Mouse (Mus musculus) mouse trophoblast stem cell (cell line): ENCODE measurements around the gene Clec2g.
"Not testable (repeated sequence)": the region's sequence is repeated elsewhere in the genome, so short reads cannot be mapped to it uniquely, and the experiment has no call there.

Source experiments
- in situ Hi-C, 2 experiments: fragments of 300-500 bp; cut with MseI, MboI; formaldehyde crosslinking; loops; 2 replicates in 1 of 2; 3 replicates in 1 of 2; pipeline ENCODE4 v1.15.1; 2025

The Clec2g gene

DNA sequence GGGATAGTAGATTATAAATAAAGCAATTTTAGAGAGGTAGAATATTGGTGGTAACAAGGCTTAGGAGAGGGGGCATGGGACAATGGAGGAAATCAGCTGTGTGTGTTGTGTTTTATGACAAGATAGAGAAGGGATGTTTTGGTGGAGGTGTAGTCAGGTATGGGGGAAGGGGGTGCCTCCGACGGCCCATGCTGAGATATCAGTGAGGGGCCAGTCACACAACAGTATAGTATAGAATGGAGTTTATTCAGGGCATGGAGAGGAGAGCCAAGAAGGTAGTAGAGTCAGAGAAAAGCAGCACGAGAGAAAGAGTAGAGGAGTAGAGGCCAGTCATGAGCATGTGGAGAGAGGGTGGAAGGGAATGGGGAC is 76.3 kb downstream of the Clec2g start:
- in situ Hi-C loops, result no loop called here

DNA sequence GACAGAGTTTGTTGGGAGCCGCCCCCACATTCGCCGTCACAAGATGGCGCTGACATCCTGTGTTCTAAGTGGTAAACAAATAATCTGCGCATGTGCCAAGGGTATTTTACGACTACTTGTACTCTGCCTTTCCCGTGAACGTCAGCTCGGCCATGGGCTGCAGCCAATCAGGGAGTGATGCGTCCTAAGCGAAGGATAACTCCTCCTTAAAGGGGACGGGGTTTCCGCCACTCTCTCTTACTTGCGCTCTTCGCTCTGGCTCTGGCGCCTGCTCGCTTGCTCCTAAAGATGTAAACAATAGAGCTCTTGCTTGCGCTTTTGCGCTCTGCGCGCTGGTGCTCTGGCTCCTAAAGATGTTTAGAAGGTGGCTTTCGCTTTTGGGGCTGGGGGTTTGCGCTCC is 77.8 kb downstream of the Clec2g start:
- in situ Hi-C loops, result not testable (repeated sequence)

DNA sequence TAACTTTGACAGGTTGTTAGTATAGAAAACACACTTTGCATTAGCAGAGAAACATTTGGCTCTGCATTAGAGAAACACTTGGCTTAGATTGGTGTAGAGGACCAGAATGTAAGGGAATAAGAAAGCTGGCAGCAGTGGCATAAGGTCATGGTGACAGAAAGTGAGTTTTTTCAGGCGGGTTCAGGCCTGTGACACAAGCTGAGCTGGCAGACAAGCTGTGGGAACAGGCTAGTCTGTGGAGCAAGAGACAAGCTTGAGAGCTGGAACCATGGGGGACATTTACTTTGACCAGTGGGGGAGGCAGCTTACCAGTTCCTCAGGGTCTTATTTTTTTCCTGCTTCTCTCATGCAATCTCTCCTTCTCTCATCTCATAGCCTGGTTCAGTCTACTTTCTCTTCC is 78.8 kb downstream of the Clec2g start:
- in situ Hi-C loops, result no loop called here

DNA sequence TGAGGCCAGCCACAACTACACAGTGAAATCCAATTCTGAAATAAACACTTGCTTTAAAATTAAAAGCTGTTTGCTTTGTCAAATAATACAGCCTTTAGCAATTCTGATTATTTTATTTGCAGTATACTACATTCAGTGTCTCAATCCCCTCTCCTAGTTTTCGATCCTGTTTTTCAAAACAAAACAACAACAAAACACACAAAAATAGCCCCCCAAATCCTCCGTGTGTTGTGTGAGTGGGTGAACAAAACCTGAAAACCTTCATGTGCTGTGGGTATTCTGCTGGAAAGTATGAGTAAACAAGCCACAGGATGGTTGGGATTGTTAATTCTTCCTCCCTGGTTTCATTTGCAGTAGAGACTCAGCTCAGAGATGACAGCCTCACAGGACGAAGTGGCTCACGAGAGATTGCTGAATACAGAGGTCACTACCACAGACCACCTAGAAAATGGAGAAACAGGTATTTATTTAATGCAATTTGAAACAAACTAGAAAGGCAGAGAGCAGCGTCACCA is 79.6 kb downstream of the Clec2g start:
- in situ Hi-C loops, result no loop called here

DNA sequence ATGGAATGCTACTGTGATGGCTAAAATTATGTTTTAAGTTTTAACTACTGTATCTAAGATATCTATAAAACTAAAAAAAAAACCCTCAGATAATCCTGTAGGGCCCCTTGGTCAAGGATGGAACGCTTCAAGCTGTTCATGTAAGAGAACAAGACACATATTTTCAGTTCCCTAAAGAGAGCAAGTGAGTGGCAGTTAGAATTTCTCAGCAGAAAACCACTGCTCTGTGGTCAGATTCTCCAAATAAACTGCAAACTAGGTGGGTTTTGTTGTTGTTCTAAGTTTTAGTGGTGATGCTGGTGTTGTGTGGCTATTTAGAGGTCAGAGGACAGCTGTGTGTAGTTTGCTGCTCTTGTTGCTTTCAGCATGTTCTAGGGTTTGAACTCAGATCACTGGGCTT is 80.2 kb downstream of the Clec2g start:
- in situ Hi-C loops, result no loop called here

DNA sequence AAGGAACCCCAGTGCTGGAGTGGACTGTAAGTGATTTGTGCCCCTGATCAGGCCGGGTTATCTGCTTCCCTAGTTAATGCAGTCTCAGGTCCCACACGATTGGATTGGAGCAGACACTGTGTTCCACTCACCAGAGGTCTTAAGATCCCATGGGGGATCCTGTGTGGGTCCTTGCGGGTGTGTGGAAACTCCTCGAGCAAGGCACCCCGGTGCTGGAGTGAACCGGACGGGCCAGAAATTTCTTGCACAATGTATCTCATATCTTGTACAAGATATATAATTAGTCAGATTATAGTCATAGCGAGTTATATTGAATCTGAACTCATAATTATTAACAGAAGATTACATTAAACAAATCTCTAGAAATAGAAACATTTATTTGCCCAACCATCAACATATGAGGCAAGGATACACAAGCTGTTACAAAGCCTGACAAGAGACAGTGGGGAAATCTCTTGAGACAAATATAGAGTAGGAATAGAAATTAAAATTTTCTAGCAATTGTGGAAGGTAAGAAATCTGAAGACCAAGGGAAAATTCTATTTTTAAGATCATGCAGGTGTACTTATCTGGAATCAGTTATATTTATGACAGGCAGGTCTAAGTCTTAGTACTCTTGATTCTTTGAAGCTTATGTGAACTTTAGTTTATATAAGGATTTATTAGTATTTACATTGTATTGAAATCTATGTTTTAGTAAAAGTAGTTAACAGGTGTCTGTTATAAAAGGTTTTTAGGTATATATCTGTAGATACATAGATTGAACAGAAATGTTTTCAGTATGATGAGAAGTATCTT is 93.5 kb downstream of the Clec2g start:
- in situ Hi-C loops, result no loop called here

DNA sequence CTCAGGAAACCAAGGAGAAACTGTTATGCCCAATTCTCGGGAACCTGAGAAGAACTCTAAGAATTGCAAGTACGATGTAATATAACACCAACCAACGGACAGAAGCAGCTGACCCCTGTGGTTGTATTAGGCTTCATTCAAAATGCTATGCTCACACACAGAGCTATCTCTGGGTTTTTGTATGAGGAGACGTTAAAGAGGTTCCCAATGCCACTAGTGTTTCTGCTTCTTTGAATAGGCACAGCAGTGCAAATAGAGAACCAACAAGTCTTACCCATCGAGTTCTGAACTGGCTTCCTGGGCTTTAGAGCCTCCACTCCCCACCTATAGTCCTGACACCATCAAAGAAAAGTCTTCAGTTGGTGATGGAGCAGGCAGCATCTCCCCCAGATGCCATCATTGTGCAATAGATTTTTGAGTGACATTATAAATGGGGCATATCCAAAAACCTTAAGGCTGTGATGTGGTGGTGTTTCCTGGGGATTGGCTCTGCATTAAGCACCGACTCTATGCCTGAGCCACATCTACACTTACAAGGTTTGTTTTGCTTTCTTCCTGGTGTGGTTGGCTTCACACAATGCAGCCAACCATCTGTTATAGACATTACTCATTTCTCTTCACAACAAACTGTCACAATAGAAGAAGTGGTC is 96.1 kb downstream of the Clec2g start:
- in situ Hi-C loops, result no loop called here

DNA sequence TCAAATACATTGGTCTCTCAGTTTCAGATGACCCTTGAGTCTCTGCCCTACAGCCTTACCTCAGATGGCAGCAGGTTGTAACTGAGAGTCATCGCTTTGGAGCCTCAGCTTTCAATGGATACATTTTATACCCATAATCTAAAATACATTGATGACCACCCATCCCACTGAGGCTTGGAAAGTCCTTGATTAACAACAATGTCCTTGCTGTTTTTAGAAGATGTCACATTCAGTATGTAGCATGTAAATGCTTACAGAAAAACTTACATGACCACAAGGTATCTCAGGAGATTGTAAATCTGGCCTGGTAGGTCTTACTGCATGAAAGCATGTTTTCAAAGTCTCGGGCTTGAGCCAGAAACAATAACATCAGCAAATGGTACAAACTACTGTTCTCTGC is 96.8 kb downstream of the Clec2g start:
- in situ Hi-C loops, result no loop called here

DNA sequence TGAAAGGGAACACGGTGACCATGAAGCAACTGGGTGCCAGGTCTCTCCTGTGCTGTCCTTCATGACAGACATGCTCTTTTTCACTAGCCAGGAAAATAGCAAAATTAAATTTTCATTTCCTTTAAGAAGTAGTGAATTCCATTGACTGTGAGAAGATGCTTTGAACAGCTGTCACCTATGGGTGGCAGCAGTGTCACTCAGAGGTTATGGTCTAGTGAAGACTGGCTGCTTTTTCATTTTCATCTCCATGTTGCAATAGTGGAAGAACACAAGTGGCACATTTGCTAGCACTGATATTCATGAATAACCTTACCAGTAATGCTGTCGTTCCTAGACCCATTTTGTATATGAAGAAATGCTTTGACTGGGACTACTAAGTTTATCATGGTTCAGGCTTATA is 99.2 kb downstream of the Clec2g start:
- in situ Hi-C loops, result no loop called here
